Mouse (Mus musculus): ENCODE measurements at regions not wholly inside any gene's neighbourhood (a gene's known extent, or its start where the extent isn't known, plus 50 kb on each side); places are given as distances from the start of the nearest gene placed in this dataset.

- no peaks in the 10 kb centered on the region for H3K27me3 ChIP-seq (replicated peaks; ENCODE audit: control insufficient read depth, insufficient read depth, low read length)
Observed at GRCm38 (mm10) chr1:94582526-94582925, 530.2 kb upstream of the Pdcd1 start.

DNA sequence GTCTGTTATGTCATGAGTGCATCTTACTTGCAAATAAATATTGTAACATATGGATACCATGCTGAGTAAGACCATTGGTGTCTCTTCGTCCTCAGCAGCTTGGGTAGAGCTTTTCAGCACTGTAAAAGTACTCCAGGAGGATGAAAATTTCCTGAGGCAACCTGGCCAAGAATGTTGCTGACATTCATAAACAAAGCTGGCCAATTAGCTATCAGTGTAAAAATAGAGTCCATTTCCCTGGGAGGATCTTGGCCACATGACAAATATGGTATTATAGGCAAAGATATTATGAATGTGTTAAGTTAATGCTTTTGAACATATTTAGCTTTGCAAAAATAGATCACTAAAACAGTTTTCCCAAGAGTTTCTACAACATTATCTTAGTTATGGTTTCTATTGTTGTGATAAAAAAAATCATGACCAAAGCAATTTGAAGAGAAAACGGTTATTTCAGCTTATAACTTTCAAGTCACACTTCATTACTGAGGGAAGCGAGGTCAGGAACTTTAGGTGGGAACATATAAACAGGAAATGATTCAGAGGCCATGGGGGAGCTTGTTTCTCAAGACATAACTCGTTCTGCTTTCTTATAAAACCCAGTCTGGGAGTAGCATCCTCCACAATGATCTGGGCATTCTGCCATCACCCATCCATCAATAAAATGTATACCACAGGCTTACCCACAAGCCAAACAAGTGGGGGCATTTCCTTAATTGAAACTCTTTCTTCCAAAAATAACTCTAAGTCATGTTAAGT is 529.5 kb upstream of the Pdcd1 start:
- Histone ChIP-seq H3K27ac (ENCODE audit: insufficient read depth, low read depth, low read length) (no peak overlapping the region), H3K27me3 (replicated peaks; ENCODE audit: control insufficient read depth, insufficient read depth, low read length) (no peaks in the 10 kb centered on the region), H3K36me3 (ENCODE audit: control insufficient read depth, insufficient read depth, low read length) (no peaks in the 10 kb centered on the region), H3K4me1 (ENCODE audit: control insufficient read depth, insufficient read depth, low read length) (no peaks in the 10 kb centered on the region), H3K4me3 (ENCODE audit: insufficient read depth, low read depth, low read length) (no peak overlapping the region)
- DNase-seq: no peak
- TF ChIP-seq POLR2A (IDR thresholded peaks at IDR 0.05; ENCODE audit: low read depth, low read length) (no peak), CTCF (conservative IDR thresholded peaks at IDR 0.05; ENCODE audit: insufficient read depth, insufficient read length, low read depth, low read length) (no peak)
- WGBS: 43% methylated on average over 4 of the region's 4 CpGs

More at GRCm38 (mm10) chr1:94582526-94582925, 530.2 kb upstream of the Pdcd1 start:
- Histone ChIP-seq H3K36me3 (ENCODE audit: control insufficient read depth, insufficient read depth, low read length) (no peaks in the 10 kb centered on the region), H3K4me3 (ENCODE audit: insufficient read depth, low read depth, low read length) (no peak overlapping the region), H3K27ac (ENCODE audit: insufficient read depth, low read depth, low read length) (no peak overlapping the region), H3K4me1 (ENCODE audit: control insufficient read depth, insufficient read depth, low read length) (no peaks in the 10 kb centered on the region)
- TF ChIP-seq CTCF (conservative IDR thresholded peaks at IDR 0.05; ENCODE audit: insufficient read depth, insufficient read length, low read depth, low read length) (no peak), POLR2A (IDR thresholded peaks at IDR 0.05; ENCODE audit: low read depth, low read length) (no peak)
- no peak for DNase-seq

DNA sequence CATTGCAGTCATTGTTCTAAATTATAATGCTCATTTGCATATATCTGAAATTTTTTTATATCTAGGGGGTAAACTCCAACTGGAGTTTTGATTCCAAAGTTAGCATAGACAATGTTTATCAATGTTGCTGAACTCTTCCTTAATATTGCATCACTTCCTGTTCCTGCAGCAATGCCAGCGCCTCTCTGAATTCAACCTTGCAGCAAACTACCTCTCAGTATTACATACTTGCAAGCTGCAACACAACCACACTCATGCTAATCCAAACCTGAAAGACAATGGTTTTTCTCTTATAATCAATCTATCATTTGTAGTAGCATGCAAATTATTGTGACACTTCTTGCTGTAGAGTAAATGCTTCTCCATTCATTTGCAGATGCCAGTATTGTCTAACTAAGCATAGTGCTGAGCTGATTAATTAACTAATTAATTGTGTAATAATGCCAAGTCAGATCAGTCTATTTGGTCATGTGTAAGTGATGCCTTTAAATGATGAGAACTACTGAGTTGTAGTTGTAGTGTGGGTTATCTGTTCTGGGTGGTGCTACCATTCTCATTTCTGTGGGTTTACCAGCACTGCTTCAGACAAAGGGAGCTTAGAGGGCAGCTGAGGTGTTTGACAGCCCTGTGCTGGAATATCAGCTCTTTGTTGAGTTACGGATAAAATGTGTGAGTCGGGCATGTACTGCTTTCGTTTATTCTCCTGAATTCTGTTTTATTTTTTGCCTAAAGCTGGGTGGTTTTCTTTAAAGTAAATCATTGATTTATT is 480.6 kb upstream of the Pdcd1 start:
- Histone ChIP-seq H3K27ac (ENCODE audit: insufficient read depth, low read depth, low read length) (no peak overlapping the region), H3K4me3 (ENCODE audit: insufficient read depth, low read depth, low read length) (no peak overlapping the region), H3K36me3 (ENCODE audit: control insufficient read depth, insufficient read depth, low read length) (no peaks in the 10 kb centered on the region), H3K27me3 (replicated peaks; ENCODE audit: control insufficient read depth, insufficient read depth, low read length) (no peaks in the 10 kb centered on the region), H3K4me1 (ENCODE audit: control insufficient read depth, insufficient read depth, low read length) (no peaks in the 10 kb centered on the region)
- TF ChIP-seq POLR2A (IDR thresholded peaks at IDR 0.05; ENCODE audit: low read depth, low read length) (no peak), CTCF (conservative IDR thresholded peaks at IDR 0.05; ENCODE audit: insufficient read depth, insufficient read length, low read depth, low read length) (no peak)
- DNase-seq: no peak
- WGBS: 80% methylated on average over 4 of the region's 4 CpGs

GRCm38 (mm10) chr1:94504080-94504520 is 451.7 kb upstream of the Pdcd1 start:
- WGBS: 35% methylated on average over 4 of the region's 4 CpGs
- DNase-seq: no peak
- no peaks in the 10 kb centered on the region for H3K27me3 ChIP-seq (replicated peaks; ENCODE audit: control insufficient read depth, insufficient read depth, low read length)
- no peak overlapping the region for H3K27ac ChIP-seq (ENCODE audit: insufficient read depth, low read depth, low read length)
- TF ChIP-seq POLR2A (IDR thresholded peaks at IDR 0.05; ENCODE audit: low read depth, low read length) (no peak), CTCF (conservative IDR thresholded peaks at IDR 0.05; ENCODE audit: insufficient read depth, insufficient read length, low read depth, low read length) (no peak)
- H3K4me1 ChIP-seq (ENCODE audit: control insufficient read depth, insufficient read depth, low read length): no peaks in the 10 kb centered on the region
- H3K4me3 ChIP-seq (ENCODE audit: insufficient read depth, low read depth, low read length): no peak overlapping the region
- H3K36me3 ChIP-seq (ENCODE audit: control insufficient read depth, insufficient read depth, low read length): no peaks in the 10 kb centered on the region

GRCm38 (mm10) chr1:94503379-94504079 is 451.2 kb upstream of the Pdcd1 start:
- Histone ChIP-seq H3K27ac (ENCODE audit: insufficient read depth, low read depth, low read length) (no peak overlapping the region), H3K4me1 (ENCODE audit: control insufficient read depth, insufficient read depth, low read length) (no peaks in the 10 kb centered on the region), H3K36me3 (ENCODE audit: control insufficient read depth, insufficient read depth, low read length) (no peaks in the 10 kb centered on the region), H3K4me3 (ENCODE audit: insufficient read depth, low read depth, low read length) (no peak overlapping the region), H3K27me3 (replicated peaks; ENCODE audit: control insufficient read depth, insufficient read depth, low read length) (no peaks in the 10 kb centered on the region)
- WGBS: 61% methylated on average over 6 of the region's 6 CpGs
- DNase-seq: no peak
- TF ChIP-seq POLR2A (IDR thresholded peaks at IDR 0.05; ENCODE audit: low read depth, low read length) (no peak), CTCF (conservative IDR thresholded peaks at IDR 0.05; ENCODE audit: insufficient read depth, insufficient read length, low read depth, low read length) (no peak)

DNA sequence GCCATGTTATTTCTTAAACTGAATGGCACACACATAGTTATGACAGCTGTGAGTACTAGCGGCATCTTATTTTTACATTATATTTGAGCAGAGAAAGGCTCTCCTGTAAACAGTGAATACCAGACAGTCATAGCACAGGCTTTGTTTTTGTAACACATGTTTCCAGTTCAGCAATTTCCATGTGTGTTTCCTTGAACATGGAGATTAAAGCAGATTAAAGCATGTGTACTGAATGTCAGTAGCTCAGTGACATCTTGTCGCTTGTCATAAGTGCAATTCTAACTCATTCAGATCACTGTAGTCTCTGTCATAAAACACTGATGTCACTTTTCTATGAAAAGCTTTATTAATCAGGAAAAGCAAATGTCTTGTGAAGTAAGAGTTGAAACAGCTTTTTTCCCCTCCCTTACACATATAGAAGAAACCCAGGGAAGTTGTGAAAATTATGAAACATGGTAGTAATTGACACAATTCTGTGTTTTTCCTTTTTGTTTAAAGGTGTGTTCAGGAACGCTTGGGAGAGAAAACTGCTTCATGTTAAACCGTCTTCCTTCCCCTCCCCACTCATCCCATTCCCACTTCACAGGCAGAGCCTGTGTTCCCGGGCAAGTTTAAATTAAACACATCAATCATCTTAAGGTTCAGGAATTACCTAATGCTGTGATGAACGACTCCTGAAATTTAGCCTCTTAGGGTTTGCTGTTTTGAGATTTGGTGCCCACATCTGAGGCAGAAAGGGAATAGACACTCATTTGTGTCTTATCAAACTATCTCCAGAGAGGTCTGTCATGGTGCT is 449.9 kb upstream of the Pdcd1 start:
- Histone ChIP-seq H3K27me3 (replicated peaks; ENCODE audit: control insufficient read depth, insufficient read depth, low read length) (no peaks in the 10 kb centered on the region), H3K27ac (ENCODE audit: insufficient read depth, low read depth, low read length) (no peak overlapping the region), H3K4me3 (ENCODE audit: insufficient read depth, low read depth, low read length) (no peak overlapping the region), H3K36me3 (ENCODE audit: control insufficient read depth, insufficient read depth, low read length) (no peaks in the 10 kb centered on the region), H3K4me1 (ENCODE audit: control insufficient read depth, insufficient read depth, low read length) (no peaks in the 10 kb centered on the region)
- no peak for DNase-seq
- TF ChIP-seq POLR2A (IDR thresholded peaks at IDR 0.05; ENCODE audit: low read depth, low read length) (no peak), CTCF (conservative IDR thresholded peaks at IDR 0.05; ENCODE audit: insufficient read depth, insufficient read length, low read depth, low read length) (no peak)
- 42% methylated on average over 6 of the region's 6 CpGs for WGBS
